Mouse (Mus musculus): ENCODE results near the gene Cdk19. TPM values are rescaled to one million over a fixed set of nuclear protein-coding genes. Genes with fewer than 3 reads are reported as not detected.

The Cdk19 gene
- polyA plus RNA-seq, 1 experiment = 6.6 TPM

DNA sequence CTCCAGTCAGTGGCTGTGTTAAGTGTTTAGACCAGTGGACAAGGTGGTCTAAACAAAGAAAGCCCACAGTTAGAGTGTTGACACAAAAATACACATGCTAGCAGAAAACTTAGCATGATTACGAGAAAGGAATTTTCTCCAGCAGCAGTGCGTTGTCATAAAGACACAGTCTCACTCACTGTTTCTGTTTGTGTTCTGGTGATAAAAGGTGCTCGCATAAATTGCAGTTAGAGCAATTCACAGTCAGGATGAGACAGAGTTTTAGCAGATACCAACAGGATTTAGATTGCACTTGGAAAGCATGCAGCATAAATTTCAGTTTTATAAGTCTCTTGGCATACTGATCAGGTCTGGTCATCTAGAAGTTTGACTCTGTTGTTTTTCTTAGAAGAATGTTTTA lies 59.5 kb downstream of the Cdk19 start:
- 71% methylated on average over 3 of the region's 3 CpGs for WGBS
- no peak for DNase-seq
- TF ChIP-seq POLR2A (IDR thresholded peaks at IDR 0.05; ENCODE audit: low read depth, low read length) = no peak
- TF ChIP-seq CTCF (conservative IDR thresholded peaks at IDR 0.05; ENCODE audit: insufficient read depth, insufficient read length, low read depth, low read length) = no peak
- Histone ChIP-seq H3K4me1 (ENCODE audit: control insufficient read depth, insufficient read depth, low read length) (no peaks in the 10 kb centered on the region), H3K4me3 (ENCODE audit: insufficient read depth, low read depth, low read length) (no peak overlapping the region), H3K27ac (ENCODE audit: insufficient read depth, low read depth, low read length) (no peak overlapping the region), H3K36me3 (ENCODE audit: control insufficient read depth, insufficient read depth, low read length) (no peaks in the 10 kb centered on the region), H3K27me3 (replicated peaks; ENCODE audit: control insufficient read depth, insufficient read depth, low read length) (no peaks in the 10 kb centered on the region)

GRCm38 (mm10) chr10:40399328-40399727 lies 60.0 kb downstream of the Cdk19 start:
- 64% methylated on average over 2 of the region's 2 CpGs for WGBS
- H3K4me1 ChIP-seq (ENCODE audit: control insufficient read depth, insufficient read depth, low read length) = no peaks in the 10 kb centered on the region
- no peak overlapping the region for H3K27ac ChIP-seq (ENCODE audit: insufficient read depth, low read depth, low read length)
- H3K27me3 ChIP-seq (replicated peaks; ENCODE audit: control insufficient read depth, insufficient read depth, low read length) = no peaks in the 10 kb centered on the region
- H3K36me3 ChIP-seq (ENCODE audit: control insufficient read depth, insufficient read depth, low read length) = no peaks in the 10 kb centered on the region
- no peak overlapping the region for H3K4me3 ChIP-seq (ENCODE audit: insufficient read depth, low read depth, low read length)
- TF ChIP-seq POLR2A (IDR thresholded peaks at IDR 0.05; ENCODE audit: low read depth, low read length) (no peak), CTCF (conservative IDR thresholded peaks at IDR 0.05; ENCODE audit: insufficient read depth, insufficient read length, low read depth, low read length) (no peak)
- no peak for DNase-seq

DNA sequence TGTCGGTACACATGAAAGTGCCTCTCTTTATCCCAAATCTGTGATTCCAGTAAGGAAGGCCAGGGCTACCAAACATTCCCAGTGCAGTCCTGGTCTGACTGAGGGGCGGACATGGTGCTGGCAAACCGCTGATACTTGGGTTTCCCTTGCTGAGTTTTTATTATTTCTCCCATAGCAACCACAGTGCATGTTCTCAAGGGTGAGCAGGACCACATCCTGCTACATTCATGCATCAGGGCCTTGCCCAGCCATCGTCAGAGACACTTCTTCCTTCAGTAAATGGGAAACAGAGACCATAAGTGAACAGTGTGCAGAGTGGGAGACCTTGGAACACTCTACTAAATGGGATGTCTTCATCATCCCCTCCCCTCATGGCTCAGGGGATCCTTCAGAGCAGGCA lies 60.9 kb downstream of the Cdk19 start:
- H3K36me3 ChIP-seq (ENCODE audit: control insufficient read depth, insufficient read depth, low read length) = no peaks in the 10 kb centered on the region
- H3K27me3 ChIP-seq (replicated peaks; ENCODE audit: control insufficient read depth, insufficient read depth, low read length) = no peaks in the 10 kb centered on the region
- H3K27ac ChIP-seq (ENCODE audit: insufficient read depth, low read depth, low read length) = no peak overlapping the region
- H3K4me1 ChIP-seq (ENCODE audit: control insufficient read depth, insufficient read depth, low read length) = no peaks in the 10 kb centered on the region
- TF ChIP-seq POLR2A (IDR thresholded peaks at IDR 0.05; ENCODE audit: low read depth, low read length) (no peak), CTCF (conservative IDR thresholded peaks at IDR 0.05; ENCODE audit: insufficient read depth, insufficient read length, low read depth, low read length) (no peak)
- no peak for DNase-seq
- WGBS = 82% methylated on average over 4 of the region's 4 CpGs
- H3K4me3 ChIP-seq (ENCODE audit: insufficient read depth, low read depth, low read length) = no peak overlapping the region

- Histone ChIP-seq H3K4me3 (ENCODE audit: insufficient read depth, low read depth, low read length) (no peak overlapping the region), H3K36me3 (ENCODE audit: control insufficient read depth, insufficient read depth, low read length) (no peaks in the 10 kb centered on the region), H3K4me1 (ENCODE audit: control insufficient read depth, insufficient read depth, low read length) (no peaks in the 10 kb centered on the region), H3K27me3 (replicated peaks; ENCODE audit: control insufficient read depth, insufficient read depth, low read length) (no peaks in the 10 kb centered on the region), H3K27ac (ENCODE audit: insufficient read depth, low read depth, low read length) (no peak overlapping the region)
- DNase-seq = no peak
- 92% methylated on average over 3 of the region's 3 CpGs for WGBS
- TF ChIP-seq CTCF (conservative IDR thresholded peaks at IDR 0.05; ENCODE audit: insufficient read depth, insufficient read length, low read depth, low read length) = no peak
- TF ChIP-seq POLR2A (IDR thresholded peaks at IDR 0.05; ENCODE audit: low read depth, low read length) = no peak
These were observed 67.3 kb downstream of the Cdk19 start for GRCm38 (mm10) chr10:40406655-40407054.

- H3K4me3 ChIP-seq (ENCODE audit: insufficient read depth, low read depth, low read length) = no peak overlapping the region
- TF ChIP-seq CTCF (conservative IDR thresholded peaks at IDR 0.05; ENCODE audit: insufficient read depth, insufficient read length, low read depth, low read length) (no peak), POLR2A (IDR thresholded peaks at IDR 0.05; ENCODE audit: low read depth, low read length) (no peak)
- no peak overlapping the region for H3K27ac ChIP-seq (ENCODE audit: insufficient read depth, low read depth, low read length)
- no peaks in the 10 kb centered on the region for H3K4me1 ChIP-seq (ENCODE audit: control insufficient read depth, insufficient read depth, low read length)
- no peak for DNase-seq
- no peaks in the 10 kb centered on the region for H3K36me3 ChIP-seq (ENCODE audit: control insufficient read depth, insufficient read depth, low read length)
- WGBS = 59% methylated on average over 2 of the region's 2 CpGs
- no peaks in the 10 kb centered on the region for H3K27me3 ChIP-seq (replicated peaks; ENCODE audit: control insufficient read depth, insufficient read depth, low read length)
These were observed 70.0 kb downstream of the Cdk19 start for GRCm38 (mm10) chr10:40409336-40409735.

- H3K36me3 ChIP-seq (ENCODE audit: control insufficient read depth, insufficient read depth, low read length) = no peaks in the 10 kb centered on the region
- 93% methylated on average over 2 of the region's 2 CpGs for WGBS
- no peak for TF ChIP-seq CTCF (conservative IDR thresholded peaks at IDR 0.05; ENCODE audit: insufficient read depth, insufficient read length, low read depth, low read length)
- no peak for TF ChIP-seq POLR2A (IDR thresholded peaks at IDR 0.05; ENCODE audit: low read depth, low read length)
These were observed 72.0 kb downstream of the Cdk19 start for GRCm38 (mm10) chr10:40411370-40411769.

GRCm38 (mm10) chr10:40416944-40417343 lies 77.6 kb downstream of the Cdk19 start:
- Histone ChIP-seq H3K4me3 (ENCODE audit: insufficient read depth, low read depth, low read length) (no peak overlapping the region), H3K4me1 (ENCODE audit: control insufficient read depth, insufficient read depth, low read length) (peaks cover 4% of the 10 kb centered on the region; the same call in 1 of the 2 replicates), H3K27me3 (replicated peaks; ENCODE audit: control insufficient read depth, insufficient read depth, low read length) (no peaks in the 10 kb centered on the region), H3K27ac (ENCODE audit: insufficient read depth, low read depth, low read length) (no peak overlapping the region), H3K36me3 (ENCODE audit: control insufficient read depth, insufficient read depth, low read length) (no peaks in the 10 kb centered on the region)
- WGBS = 39% methylated on average over 7 of the region's 7 CpGs
- peak; percentile 79 for DNase-seq
- TF ChIP-seq POLR2A (IDR thresholded peaks at IDR 0.05; ENCODE audit: low read depth, low read length) = no peak
- no peak for TF ChIP-seq CTCF (conservative IDR thresholded peaks at IDR 0.05; ENCODE audit: insufficient read depth, insufficient read length, low read depth, low read length)

More at GRCm38 (mm10) chr10:40411370-40411769, 72.0 kb downstream of the Cdk19 start:
- Histone ChIP-seq H3K4me1 (ENCODE audit: control insufficient read depth, insufficient read depth, low read length) (no peaks in the 10 kb centered on the region), H3K4me3 (ENCODE audit: insufficient read depth, low read depth, low read length) (no peak overlapping the region), H3K27ac (ENCODE audit: insufficient read depth, low read depth, low read length) (no peak overlapping the region), H3K27me3 (replicated peaks; ENCODE audit: control insufficient read depth, insufficient read depth, low read length) (no peaks in the 10 kb centered on the region)
- no peak for DNase-seq

All from kidney, adult 2 months (tissue).